Mouse (Mus musculus) neural tube, embryonic 10.5 days (tissue): ENCODE measurements at regions not wholly inside any gene's neighbourhood (a gene's known extent, or its start where the extent isn't known, plus 50 kb on each side); places are given as distances from the start of the nearest gene placed in this dataset.

Experiments
- DNase-seq: peaks from one replicate; pipeline ENCODE4 v3.0.0-alpha.2; 2017; ENCODE audit warnings: low spot score; ENCODE audit errors: extremely low spot score

GRCm38 (mm10) chr4:28754960-28755692 lies 57.8 kb upstream of the Epha7 start:
- peak; percentile 28 for DNase-seq

- DNase-seq: no peak
Measured at GRCm38 (mm10) chr4:28762378-28762777, 50.6 kb upstream of the Epha7 start.
